Mouse (Mus musculus) left cerebral cortex, postnatal 10 days (tissue): ENCODE data around the gene Tbc1d2b. TPM values are rescaled to one million over a fixed set of nuclear protein-coding genes. Genes with fewer than 3 reads are reported as not detected.

Source experiments
- DNase-seq, 2 experiments: peaks; one replicate each; pipeline ENCODE4 v3.0.0; 2021 to 2022; ENCODE audit warnings: low spot score in 2 of 2, mixed read lengths in 1 of 2; ENCODE audit errors: extremely low spot score in 1 of 2
- intact Hi-C: fragments of 180-260 bp; cut with DNase I; formaldehyde crosslinking; loops from one replicate; pipeline ENCODE4 v1.15.1; 2025
- total RNA-seq, 2 experiments: library from RNA; stranded (reverse); gene quantifications; 2 replicates each; pipeline ENCODE4 v1.2.3; 2021

Gene Tbc1d2b
- total RNA-seq, 2 experiments from 2014 or later, result 15.0 to 15.8 TPM

DNA sequence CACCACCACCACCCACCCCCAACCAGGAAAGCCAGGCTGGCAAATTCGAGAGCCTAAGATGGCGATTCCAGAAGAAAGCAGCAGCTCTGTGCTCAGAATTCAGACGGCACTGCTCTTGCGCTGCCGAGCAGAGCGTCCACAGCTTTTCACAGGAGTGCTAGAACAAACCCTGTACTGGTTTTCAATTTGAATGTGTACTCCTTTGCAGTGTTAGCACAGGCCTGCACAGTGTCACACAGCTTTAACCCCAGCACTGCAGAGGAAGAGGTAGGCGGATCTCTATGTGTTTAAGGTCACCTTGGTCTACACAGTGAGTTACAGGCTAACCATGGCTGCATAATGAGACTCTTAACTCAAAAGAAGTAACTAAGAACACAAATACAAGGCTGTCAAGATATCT is 22.3 kb downstream of the Tbc1d2b start:
- intact Hi-C loops, result no loop called here

DNA sequence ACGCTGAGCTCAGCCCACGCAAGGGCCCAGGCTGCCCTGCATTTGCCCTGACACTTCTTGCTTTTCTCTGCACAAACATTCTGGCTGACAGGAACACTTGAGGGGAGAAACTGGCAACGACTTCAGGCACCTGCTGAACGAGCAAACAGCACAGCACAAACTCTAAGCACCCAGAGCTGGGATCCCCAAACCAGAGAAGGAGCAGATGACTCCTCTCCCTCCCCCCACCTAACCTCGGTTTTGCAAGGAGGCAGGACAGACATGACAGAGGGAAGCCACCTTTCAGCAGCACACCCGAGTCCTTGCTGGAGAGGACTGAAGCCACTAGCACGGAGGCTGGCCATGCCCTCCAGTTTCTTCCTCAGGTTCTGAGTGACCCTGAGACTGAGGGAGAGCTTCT is 23.3 kb downstream of the Tbc1d2b start:
- DNase-seq, result no peak
- intact Hi-C loops, result no loop called here

More for the DNA sequence above, 22.3 kb downstream of the Tbc1d2b start:
- DNase-seq, result no peak

DNA sequence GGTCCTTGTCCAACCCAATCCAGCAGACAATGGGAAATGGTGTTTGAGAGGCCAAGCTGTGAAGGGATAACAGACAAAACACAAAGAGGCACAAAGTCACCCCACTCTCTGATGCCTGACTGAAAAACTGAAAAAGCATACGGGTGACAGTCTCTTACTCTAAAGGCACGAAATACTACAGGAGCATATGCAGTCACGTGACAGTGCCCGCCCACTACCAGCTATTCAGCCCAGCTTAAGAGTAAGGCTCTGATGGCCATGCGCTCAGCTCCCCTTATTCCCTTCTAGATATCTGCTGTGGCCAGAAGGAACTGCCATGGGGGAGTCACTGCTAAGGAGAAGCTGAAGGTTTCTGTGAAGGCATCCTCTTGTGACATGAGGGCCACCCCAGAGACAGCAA is 24.8 kb downstream of the Tbc1d2b start:
- intact Hi-C loops, result no loop called here
- DNase-seq, result no peak

DNA sequence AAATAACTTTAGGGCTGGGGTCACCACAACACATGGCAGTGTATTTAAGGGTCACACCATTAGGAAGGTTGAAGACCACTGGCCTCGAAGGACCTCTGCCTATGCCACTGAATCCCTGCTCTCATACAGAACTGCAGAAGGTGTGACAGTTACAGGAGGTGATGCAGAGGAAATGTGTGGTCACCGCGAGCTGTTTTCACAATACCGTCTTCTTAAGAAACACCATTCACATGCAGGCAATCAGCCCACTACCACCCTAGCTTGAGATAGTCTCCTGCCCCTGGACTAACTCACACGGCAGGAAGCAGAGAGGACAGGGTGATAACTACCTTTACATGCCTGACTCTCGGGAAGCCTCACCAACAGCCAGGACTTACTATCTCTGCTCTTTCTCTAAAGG is 25.4 kb downstream of the Tbc1d2b start:
- no peak for DNase-seq
- intact Hi-C loops, result no loop called here

DNA sequence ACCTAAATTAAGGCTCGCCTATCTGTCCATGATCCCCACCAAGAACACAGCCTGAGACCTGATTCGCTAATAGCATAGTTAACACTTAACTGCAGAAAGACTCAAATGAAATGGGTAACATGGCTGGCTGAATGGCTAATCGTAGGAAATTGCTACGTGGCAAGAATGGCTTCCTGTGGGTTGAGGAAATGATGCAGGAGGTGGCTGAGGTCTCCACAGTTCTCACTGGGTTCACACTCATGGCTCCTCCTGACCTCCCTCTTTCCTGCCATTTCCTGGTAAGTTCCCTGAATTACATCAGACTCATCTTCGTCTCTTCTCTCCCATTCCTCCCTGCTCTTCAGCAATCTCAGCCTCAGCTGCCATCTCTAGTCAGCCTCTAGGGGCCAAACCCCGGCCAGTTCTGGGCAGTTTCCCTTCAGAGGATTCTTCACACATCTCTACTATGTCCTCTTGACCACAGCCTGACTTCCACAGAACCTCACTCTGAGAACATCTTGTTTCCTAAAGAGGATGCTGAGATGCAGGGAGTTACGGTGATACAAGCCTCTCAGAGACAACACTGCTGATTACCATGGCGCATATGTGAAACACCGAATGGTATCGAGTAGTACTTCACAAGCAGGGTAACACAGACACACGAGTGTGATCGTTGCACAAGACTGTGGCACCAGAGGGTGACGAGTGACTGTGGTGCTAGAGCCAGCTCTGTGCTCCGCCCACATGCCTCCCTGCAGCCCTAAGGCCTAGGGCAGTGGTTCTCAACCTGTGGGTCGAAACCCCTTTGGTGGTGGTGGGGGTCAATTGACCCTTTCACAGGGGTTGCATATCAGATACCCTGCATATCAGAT is 26.1 kb downstream of the Tbc1d2b start:
- DNase-seq, result no peak
- intact Hi-C loops, result no loop called here

DNA sequence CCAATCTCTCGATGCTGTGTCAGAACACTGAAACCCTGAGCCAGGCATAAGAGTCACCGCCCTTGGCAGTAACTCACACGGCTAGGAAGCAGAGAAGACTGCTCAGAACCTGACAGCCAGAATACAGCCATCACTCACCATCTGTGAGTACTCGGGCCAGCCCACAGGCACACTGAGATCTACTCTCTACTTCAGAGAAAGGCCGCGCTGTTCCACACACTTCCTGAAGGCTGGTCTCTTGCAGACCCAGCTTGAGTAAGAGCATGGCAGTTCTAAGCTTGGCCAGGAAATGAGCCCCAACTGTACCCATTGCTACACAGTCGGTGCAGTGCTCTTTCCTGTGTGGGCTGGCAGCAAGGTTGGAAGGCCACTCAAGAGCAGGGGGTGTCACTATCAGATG is 27.7 kb downstream of the Tbc1d2b start:
- intact Hi-C loops, result no loop called here
- no peak for DNase-seq

DNA sequence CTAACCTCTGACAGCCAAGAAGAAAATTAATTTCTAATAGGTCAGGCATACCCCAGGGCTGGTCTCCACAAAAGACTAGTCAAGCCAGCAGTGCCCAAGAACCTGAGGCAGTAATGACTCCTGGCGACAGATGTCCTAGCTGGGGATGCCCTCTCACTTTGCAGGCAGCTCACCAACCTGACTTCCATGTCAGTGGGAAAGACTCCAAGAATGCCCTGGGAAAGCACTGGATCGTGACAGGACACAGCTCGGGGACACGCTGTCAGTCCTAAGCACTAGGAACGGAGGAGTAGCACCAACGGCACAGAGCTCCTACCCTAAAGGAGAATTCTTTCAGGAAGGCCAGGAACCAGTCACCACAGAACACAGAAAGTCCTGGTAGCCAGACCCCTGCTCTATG is 28.3 kb downstream of the Tbc1d2b start:
- intact Hi-C loops, result no loop called here
- no peak for DNase-seq

DNA sequence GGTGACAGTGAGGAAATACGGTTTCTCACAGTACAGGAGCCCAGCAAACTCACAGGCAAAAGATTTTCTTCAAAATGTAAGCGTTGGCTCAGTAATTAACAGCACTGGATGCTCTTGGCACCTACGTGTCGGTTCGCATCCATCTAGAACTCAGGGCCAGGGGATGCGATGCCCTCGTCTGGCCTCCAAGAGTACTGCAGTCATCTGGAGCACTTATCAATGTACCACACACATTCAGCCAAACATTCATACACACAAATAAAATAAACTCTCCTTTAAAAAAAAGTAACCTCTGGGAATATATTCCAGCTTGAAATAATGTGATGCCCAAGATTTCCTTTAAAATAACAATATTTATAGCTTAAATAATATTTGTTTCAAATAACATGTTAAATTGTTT is 29.0 kb downstream of the Tbc1d2b start:
- intact Hi-C loops, result no loop called here
- no peak for DNase-seq

DNA sequence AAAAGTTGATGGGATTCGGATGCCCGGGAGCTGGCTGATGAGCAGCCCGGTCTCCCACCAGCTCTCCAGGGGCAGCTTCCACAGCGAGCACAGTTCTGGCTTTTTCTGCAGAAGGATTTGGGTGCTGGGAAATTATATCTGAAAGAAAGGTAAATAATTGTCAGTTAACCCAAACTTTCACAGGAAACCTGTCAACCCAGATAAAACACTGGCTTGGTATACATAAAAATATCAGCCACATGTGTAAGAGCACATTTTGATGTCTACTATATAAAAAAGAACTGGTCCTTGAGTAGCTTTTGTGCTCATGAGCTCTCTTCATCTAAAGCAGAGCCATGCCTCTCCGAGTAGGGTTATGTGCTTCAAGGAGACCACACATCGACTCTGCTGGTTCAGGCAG is 29.6 kb downstream of the Tbc1d2b start:
- intact Hi-C loops, result no loop called here
- DNase-seq, result no peak

DNA sequence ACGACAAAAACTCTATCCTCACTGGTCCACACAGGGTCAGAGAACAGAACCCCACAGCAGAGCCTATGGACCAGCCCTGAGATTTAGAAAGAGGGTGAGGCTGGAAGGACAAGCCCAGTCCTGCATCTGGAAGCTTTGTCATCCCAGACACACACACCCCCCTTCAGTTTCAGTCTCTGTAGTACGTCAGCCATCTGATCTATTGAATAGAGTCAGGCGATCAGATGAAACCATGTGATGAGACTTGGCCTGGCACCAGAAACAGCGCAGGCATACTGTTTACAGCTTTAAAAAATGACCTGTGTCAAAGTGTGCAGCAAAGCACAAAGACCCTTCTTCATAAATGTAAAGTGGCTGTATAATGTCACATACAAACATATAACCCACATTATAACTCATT is 30.0 kb downstream of the Tbc1d2b start:
- intact Hi-C loops, result no loop called here
- DNase-seq, result no peak

DNA sequence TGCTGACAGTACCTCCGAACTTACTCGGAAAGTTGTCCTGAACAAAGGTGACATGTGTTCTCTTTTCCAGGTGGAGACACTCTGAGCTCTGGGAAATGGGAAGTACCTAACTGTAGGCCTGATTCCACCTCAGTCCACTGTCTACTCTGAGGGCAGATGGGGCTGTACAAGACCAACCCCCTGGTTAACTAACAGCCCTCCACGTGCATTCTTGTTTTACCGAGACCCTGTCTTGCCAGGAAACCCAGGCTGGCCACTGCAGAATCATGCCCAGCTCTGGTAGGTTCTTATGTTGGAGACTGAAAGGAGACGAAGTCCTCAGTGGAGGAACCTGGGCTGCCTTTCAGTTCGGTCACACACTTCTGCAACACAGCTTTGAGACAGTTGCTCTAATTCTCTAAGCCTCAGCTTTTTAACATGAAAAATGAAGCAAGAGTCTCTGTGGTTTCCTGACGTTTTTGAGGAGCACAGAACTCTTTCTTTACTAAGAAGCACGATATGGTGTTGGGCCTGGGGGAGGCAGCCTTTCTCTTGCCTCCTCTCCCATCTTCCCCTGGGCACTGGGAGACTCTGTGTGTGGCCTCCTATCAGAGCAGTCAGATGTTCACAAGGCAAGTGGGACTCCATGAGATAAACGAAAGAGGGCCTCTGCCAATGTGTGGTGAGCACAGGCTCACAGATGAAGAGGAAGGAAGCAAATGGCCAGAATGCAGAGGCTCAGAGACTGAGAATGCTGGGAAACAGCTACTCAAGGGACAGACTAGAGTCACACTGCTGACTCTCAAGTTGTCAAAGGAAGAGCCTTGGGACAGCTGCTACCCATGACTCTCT is 33.2 kb downstream of the Tbc1d2b start:
- intact Hi-C loops, result no loop called here
- DNase-seq, result no peak

DNA sequence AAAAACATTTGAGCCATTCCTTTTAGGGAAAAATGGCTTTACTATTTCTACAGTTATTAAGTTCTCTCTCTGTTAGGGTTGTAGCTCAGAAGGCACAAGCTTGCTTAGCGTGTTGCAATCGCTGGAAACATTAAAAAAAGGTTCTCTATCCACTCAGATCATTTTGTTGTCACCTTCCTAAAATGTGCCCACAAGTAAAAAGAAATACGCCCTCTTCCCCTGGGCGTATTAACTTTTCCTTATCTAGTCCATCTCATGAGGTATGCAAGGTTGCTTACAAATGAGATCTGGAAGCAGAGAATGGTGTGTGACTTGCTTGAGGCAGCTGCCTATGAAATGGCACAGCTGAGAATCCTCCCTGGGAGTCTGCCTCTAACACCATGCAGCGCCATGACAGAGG is 33.8 kb downstream of the Tbc1d2b start:
- intact Hi-C loops, result no loop called here
- DNase-seq, result no peak

DNA sequence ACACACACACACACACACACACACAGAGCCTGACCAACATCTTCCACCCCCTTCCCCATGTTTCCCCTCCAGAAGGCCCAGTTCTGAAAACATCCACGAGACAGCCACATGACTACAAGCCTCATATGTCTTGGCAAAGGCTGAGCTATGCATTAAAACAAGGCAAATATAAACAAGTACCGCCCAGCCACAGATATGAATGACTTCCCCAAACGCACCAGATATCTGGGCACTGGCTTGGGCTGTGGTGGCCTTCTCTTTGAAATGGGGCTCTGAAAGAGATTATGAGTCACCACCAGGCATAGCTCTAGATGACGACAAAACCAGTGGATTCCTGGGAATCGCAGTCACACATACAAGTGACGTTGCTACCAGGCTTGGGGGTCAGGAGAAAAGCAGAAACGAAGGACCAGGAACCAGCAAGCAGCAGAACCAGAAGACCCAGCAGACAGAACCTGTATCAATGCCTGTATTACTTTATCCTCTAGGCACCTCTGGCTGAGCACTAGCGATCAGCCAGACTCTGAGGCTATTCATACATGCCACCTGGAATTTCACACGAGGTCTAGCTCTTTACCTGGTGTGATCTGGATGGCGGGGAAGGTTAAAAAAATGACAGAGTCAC is 35.2 kb downstream of the Tbc1d2b start:
- DNase-seq, result no peak
- intact Hi-C loops, result no loop called here

DNA sequence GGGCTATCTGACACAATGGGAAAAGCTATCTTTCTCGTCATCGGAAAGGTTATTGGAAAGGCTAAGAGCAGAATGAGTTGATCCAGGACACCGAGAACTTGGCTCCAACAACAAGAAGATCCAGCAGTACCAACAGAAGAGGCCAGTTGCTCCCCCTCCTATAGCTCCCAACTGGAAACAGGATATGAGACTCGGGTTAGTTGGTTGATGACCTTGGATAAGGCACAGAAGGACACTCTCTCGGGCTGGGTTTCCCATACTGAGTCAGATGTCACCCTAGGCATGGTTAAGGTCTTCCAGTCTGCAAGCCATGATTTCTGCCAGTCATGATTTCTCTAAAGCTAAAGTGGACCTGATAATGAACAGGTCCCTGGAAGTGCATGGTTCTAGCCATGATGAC is 35.8 kb downstream of the Tbc1d2b start:
- intact Hi-C loops, result no loop called here
- no peak for DNase-seq

DNA sequence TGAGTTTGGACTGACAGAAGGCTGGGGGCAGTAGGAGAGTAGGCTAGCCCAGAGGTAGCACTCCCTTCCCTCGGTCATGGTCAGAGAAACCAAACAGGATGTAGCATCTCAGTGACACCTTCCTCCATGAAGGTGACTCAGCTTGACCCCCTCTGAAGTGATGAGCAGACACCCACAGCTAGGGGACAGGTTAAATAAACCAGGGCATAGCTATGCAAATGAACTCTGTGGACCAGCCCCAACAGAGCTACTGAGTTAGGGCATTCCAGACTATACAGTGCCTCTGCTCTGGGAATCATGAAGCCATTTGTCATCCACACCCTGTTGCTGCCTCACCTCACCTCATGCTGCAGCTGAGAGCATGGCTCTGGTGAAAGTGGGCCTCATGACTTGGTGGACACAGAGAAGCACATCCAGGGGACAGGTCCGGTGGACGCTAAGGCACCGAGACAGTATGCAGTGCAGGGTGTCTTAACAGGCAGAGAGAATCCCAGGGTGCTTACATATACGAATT is 36.6 kb downstream of the Tbc1d2b start:
- intact Hi-C loops, result no loop called here
- no peak for DNase-seq

DNA sequence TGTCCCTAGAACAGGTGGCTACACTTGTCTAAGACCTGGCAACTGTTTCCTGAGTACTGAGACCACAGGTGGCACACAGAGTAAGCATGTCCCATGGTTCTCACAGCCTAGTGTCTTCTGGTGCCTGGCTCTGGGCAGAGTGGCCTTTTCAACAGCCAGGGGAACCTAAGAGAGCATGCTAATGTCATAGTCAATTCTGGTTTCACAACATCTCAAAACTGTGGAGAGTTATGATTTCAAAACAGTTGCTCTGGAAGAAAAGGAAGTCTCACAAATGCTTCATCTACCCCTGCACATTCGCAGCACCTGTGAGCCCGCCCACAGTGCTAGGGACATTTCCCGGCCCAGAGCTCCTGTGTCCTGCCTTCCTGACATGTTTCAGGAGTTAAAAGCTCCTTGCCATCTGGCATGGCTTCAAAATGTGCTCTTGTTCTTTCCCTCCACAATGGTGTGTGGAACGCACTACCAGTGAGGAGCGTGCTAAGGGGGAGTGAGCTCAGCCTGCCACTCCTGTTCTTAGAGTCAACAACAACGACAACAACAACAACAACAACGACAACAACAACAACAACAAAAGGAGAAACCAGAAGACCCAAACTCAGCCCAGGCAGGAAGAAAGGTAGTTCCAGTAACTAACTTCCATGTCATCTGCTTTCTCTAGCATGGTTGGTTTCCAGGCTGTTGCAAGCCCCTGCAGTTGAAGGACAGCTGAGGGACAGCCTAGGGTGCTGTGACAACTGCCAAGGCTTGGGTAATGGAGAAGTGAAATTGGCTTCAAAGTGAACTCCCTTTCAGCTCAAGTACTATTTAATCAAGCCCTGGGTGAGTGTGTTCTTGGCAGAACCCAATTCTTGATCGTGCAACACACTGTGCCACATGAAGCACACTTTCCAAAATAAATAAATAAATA is 37.6 kb downstream of the Tbc1d2b start:
- intact Hi-C loops, result no loop called here
- no peak for DNase-seq

DNA sequence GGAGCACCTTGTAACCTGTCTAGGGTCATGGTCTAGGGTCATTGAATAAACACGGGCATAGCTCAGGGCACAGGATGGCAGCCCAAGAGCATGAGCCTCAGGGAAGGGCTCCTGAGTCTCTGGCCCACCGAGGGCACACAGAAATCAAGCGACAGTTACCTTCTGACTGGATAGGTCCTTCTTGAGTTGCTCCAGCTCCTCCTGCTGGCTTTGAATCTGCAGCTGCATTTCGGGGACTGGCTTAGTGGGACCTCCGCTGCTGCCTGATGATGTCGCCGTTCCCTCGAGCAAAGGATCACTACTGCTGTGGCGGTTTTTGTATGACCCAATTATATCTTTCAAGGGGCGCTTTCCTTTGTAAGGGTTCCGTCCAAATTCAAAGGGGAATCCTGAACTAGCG is 43.4 kb downstream of the Tbc1d2b start:
- no peak for DNase-seq
- intact Hi-C loops, result no loop called here

DNA sequence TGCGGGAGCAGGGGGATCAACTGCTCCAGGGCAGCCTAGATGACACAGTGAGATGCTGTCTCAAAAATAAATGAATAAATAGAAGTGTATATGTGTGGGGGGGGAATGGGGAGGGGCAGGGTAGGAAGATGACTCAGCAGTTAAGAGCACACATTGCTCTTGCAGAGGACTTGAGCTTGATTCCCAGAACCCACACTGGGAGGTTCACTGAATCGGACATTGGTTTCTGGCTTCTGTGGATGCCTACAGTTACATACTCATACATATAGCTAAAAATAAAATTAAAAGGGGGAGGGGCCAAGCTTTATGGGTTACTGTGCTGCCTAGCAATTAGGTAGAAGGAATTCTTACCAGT is 43.9 kb downstream of the Tbc1d2b start:
- intact Hi-C loops, result no loop called here
- no peak for DNase-seq
